Mouse (Mus musculus) liver, embryonic 12.5 days (tissue): ENCODE results near the gene Cfap74. TPM values are rescaled to one million over a fixed set of nuclear protein-coding genes. Genes with fewer than 3 reads are reported as not detected.
"Not testable (repeated sequence)": the region's sequence is repeated elsewhere in the genome, so short reads cannot be mapped to it uniquely, and the experiment has no call there.

Experiments used
- ATAC-seq: fragments of 200-750 bp; cut with Nextera tagmentation; 2 replicates; pipeline ENCODE4 v1.8.0; 2017; ENCODE audit warnings: moderate number of reproducible peaks, mild to moderate bottlenecking, moderate library complexity
- H3K27ac ChIP-seq: fragments of 300-500 bp; sonication (generic); 2 replicates; pipeline ENCODE4 v1.5.1; 2016; ENCODE audit warnings: mild to moderate bottlenecking
- H3K27me3 ChIP-seq: fragments of 300-500 bp; sonication (generic); replicated peaks from 2 replicates; pipeline ENCODE4 v1.6.1; 2016; ENCODE audit warnings: mild to moderate bottlenecking, moderate library complexity
- H3K36me3 ChIP-seq: fragments of 300-500 bp; sonication (generic); 2 replicates; pipeline ENCODE4 v1.6.1; 2016; ENCODE audit warnings: mild to moderate bottlenecking, moderate library complexity
- H3K4me1 ChIP-seq: fragments of 300-500 bp; sonication (generic); 2 replicates; pipeline ENCODE4 v1.6.1; 2016
- H3K4me2 ChIP-seq: fragments of 300-500 bp; sonication (generic); 2 replicates; pipeline ENCODE4 v1.6.1; 2016; ENCODE audit warnings: mild to moderate bottlenecking, moderate library complexity
- H3K4me3 ChIP-seq: fragments of 300-500 bp; sonication (generic); 2 replicates; pipeline ENCODE4 v1.5.1; 2016; ENCODE audit warnings: mild to moderate bottlenecking, moderate library complexity
- H3K9ac ChIP-seq: fragments of 300-500 bp; sonication (generic); 2 replicates; pipeline ENCODE4 v1.6.1; 2016; ENCODE audit warnings: mild to moderate bottlenecking, moderate library complexity
- H3K9me3 ChIP-seq: fragments of 300-500 bp; sonication (generic); replicated peaks from 2 replicates; pipeline ENCODE4 v1.6.1; 2016; ENCODE audit warnings: mild to moderate bottlenecking, moderate library complexity
- WGBS: fragments of 180-500 bp; shearing (Covaris S2); methylation state at CpG from one replicate; pipeline ENCODE4 v1.1.7; 2016; ENCODE audit not compliant: insufficient replicate concordance; 5-methylcytosine and 5-hydroxymethylcytosine counted together
- polyA plus RNA-seq: library from polyadenylated mRNA; unstranded; fragments of >200 nt; fragmentation: Nextera tagmentation; extraction: Ambion mirVana; gene quantifications from 2 replicates; pipeline ENCODE4 v1.2.1, GENCODE M21; 2016

Gene Cfap74
- polyA plus RNA-seq, 1 experiment from 2014 or later = 0.39 TPM

DNA sequence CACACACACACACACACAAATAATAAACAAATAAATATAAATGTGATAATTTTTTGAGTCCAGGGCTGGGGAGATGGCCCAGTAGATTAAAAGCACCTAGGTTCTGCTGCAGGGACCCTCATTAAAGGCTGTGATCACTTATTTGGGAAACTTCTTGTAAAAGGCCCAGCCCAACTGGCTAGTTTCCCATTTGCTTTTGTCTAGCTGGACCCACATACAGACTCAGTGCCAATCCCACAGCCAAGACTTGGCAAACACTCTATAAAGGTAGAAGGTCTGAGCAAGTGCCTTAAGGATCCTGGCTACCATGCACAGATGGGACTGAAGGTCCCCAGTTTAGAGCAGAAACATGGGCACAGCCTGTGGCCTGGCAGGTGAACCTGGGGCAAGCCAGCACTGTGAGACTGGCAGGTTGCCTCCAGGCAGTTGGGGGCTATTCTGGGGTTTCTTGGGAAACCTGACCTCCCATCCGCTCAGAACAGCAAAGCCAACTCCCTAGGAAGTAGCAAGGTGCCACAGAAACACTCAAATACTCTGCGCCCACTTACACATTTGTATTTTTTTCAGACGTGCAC, 63.8 kb downstream of the Cfap74 start:
- H3K9ac ChIP-seq = no peak overlapping the region
- H3K4me1 ChIP-seq = peaks cover 9% of the 10 kb centered on the region
- H3K9me3 ChIP-seq = no peaks in the 10 kb centered on the region
- 53% methylated on average over 3 of the region's 3 CpGs for whole genome bisulfite sequencing
- H3K27me3 ChIP-seq = peaks cover 62% of the 10 kb centered on the region
- no peak for ATAC-seq
- H3K4me2 ChIP-seq = no peak overlapping the region
- no peak overlapping the region for H3K4me3 ChIP-seq
- H3K36me3 ChIP-seq = no peaks in the 10 kb centered on the region
- no peak overlapping the region for H3K27ac ChIP-seq

DNA sequence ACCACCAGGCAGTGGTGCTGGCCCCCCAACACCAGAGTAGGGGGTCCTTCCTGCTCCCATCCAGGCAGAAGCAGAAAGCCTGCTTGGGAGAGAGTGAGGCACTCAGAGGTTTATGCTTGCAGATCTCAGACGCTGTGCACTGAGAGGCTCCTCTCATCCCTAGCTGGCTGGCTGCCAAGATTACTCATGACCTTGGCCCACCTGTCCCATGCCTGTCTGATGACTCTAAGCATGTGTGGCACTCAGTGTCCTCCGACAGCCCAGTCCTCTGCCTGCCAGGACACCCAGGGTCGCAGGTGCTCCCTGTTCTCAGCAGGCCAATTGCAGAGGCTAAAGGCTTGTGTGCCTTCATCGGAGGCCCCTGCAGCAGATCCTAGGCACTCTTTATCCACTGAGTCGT, 64.3 kb downstream of the Cfap74 start:
- no peaks in the 10 kb centered on the region for H3K9me3 ChIP-seq
- no peak; the same call in 1 of the 2 replicates for ATAC-seq
- 55% methylated on average over 5 of the region's 5 CpGs for WGBS
- no peak overlapping the region for H3K4me2 ChIP-seq
- H3K27me3 ChIP-seq = peaks cover 61% of the 10 kb centered on the region
- H3K27ac ChIP-seq = no peak overlapping the region
- no peak overlapping the region for H3K9ac ChIP-seq
- no peaks in the 10 kb centered on the region for H3K36me3 ChIP-seq
- H3K4me1 ChIP-seq = peaks cover 9% of the 10 kb centered on the region
- H3K4me3 ChIP-seq = no peak overlapping the region

DNA sequence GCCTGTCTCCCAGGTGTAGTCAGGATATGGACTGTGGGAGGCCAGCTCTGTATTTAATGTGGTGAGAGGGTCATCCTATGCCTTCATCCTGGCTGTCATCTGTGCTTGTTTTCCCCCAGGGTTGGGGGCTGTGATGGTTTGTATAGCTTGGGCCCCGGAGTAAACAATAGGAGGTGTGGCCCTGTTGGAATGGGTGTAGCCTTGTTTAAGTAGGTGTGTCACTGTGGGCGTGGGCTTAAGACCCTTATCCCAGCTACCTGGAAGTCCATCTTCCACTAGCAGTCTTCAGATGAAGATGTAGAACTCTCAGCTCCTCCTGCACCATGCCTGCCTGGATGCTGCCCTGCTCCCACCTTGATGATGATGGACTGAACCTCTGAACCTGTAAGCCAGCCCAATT, 64.8 kb downstream of the Cfap74 start:
- not testable (repeated sequence) for H3K4me3 ChIP-seq, H3K27ac ChIP-seq, ATAC-seq, H3K36me3 ChIP-seq, H3K9me3 ChIP-seq, H3K4me1 ChIP-seq, H3K4me2 ChIP-seq, H3K9ac ChIP-seq
- 42% methylated on average over 2 of the region's 2 CpGs for WGBS
- peaks cover 58% of the 10 kb centered on the region for H3K27me3 ChIP-seq

DNA sequence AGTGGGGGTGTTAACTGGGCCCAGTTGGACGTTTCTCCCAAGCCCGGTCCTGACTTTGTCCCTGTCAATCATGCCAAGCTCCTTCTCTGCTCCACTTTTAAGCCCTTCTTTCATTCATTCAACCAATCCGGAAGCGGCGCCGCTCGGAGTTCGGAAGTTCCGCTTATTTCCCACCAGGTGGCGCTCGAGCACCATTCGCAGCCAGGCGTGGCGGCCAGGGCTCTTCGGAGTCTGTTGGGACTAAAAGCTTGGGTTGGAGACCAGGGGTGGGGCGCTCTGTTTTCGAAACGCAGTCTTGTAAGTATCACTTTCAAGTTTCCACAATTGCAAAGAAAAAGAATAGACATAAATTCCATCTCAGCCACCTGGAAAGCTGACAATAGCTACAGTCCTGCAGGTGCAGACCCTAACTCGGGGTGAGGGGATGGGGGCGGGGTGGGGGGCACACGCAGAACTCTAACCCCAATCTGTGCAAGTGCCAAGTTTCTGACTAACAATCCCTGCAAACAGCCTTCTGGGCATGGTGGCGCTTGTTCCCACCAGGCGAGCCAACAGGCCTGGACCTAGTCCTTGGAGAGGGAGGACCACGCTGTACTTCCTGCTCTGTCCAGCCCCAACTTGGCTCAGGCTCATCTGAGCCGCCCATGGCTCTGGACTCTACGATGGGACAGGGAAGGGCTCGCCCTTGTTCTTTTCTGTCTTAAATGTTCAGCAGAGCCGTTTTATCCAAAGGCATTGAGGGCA, 72.6 kb downstream of the Cfap74 start:
- H3K9me3 ChIP-seq = no peaks in the 10 kb centered on the region
- peaks cover 20% of the 10 kb centered on the region for H3K27me3 ChIP-seq
- no peak overlapping the region for H3K9ac ChIP-seq
- peaks cover 5% of the 10 kb centered on the region for H3K4me1 ChIP-seq
- H3K4me3 ChIP-seq = peak overlapping the region; percentile 24; the same call in 1 of the 2 replicates
- WGBS = 18% methylated on average over 28 of the region's 28 CpGs
- peak overlapping the region; percentile 59 for H3K4me2 ChIP-seq
- H3K36me3 ChIP-seq = no peaks in the 10 kb centered on the region
- ATAC-seq = peak; percentile 68
- no peak overlapping the region for H3K27ac ChIP-seq

DNA sequence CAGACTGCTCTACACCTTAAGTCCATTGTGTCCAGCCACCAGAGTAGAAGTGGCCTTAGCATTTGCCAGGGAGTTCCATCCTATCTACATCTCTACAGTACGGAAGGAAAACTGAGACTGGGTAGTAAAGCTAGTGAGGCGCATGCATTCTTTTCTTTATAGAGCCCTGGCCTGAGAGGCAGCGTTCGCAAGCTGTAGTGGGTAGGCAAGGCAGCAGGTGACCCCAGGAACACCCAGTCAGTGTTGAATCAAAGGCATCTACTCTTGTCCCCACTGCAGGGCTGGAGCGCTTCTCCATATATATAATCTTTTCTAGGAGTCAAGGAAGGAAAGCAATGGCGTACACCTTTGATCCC, 73.1 kb downstream of the Cfap74 start:
- H3K4me2 ChIP-seq = no peak overlapping the region
- 81% methylated on average over 6 of the region's 6 CpGs for WGBS
- peaks cover 23% of the 10 kb centered on the region for H3K27me3 ChIP-seq
- H3K4me3 ChIP-seq = no peak overlapping the region
- peaks cover 10% of the 10 kb centered on the region for H3K4me1 ChIP-seq
- no peak overlapping the region for H3K27ac ChIP-seq
- H3K9me3 ChIP-seq = no peaks in the 10 kb centered on the region
- no peak for ATAC-seq
- no peaks in the 10 kb centered on the region for H3K36me3 ChIP-seq
- H3K9ac ChIP-seq = no peak overlapping the region

DNA sequence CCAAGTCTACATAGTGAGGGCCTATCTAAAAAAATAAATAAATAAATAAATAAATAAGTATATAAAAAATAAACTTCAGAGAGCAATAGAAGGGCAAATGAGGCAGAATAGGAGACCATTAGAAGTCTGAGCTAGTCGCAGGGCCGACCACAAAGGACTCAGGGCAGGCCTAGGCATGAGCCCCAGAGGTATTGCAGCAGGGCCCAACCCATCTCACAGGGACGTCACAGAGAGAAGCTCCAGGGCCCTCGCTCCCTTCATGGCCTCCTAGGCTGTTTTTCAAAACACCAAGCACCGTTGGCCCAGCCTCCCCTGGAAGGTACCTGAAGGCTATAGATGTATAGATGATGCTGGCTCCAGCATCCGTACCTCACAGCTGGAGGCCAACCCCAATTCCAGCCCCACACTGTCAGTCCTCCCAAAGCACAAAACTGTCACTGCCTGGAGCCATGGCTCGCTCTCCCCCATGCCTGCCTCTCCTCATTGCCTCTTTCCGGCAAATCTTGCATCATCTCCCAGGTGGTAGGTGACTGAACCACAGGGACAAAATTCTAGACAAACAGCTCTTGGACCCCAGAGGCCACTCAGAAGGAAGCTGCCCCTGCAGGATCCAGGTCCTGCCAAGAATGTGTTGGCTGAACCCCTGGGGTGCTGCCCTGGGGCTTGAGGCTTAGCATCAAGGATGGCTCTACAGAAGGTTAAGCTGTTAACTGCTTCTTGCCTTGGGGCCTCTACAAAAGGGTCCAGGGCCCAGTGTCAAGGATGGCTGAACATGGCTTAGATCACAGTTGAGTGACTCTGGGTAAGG, 73.9 kb downstream of the Cfap74 start:
- Histone ChIP-seq H3K9me3 (no peaks in the 10 kb centered on the region), H3K9ac (no peak overlapping the region), H3K4me1 (peaks cover 19% of the 10 kb centered on the region), H3K27ac (no peak overlapping the region), H3K36me3 (no peaks in the 10 kb centered on the region), H3K4me2 (no peak overlapping the region), H3K4me3 (no peak overlapping the region), H3K27me3 (peaks cover 18% of the 10 kb centered on the region)
- 65% methylated on average over 8 of the region's 8 CpGs for WGBS
- no peak for ATAC-seq

DNA sequence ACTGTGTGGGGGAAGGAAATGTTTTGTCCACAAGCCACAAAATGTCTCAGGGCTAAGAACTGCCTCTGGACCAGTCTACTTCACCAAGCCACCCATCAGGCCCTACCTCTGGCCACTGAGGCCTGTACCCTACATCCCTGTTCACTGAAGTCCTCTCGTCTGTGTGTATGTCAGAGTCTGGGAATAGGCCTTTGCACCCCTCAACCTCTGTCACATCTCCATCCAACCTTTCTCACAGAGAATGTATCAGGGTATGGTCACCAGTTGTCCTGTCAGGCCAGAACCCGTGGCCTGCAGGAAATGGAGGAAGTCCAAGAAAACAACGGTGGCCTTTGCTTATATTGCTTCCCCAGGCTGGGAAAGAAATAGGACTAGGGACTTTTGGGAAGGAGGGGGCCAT, 76.5 kb downstream of the Cfap74 start:
- 40% methylated on average over 3 of the region's 3 CpGs for WGBS
- H3K36me3 ChIP-seq = no peaks in the 10 kb centered on the region
- H3K27ac ChIP-seq = no peak overlapping the region
- no peak overlapping the region for H3K4me2 ChIP-seq
- no peak overlapping the region for H3K9ac ChIP-seq
- no peaks in the 10 kb centered on the region for H3K9me3 ChIP-seq
- H3K4me3 ChIP-seq = no peak overlapping the region
- peaks cover 45% of the 10 kb centered on the region for H3K4me1 ChIP-seq
- H3K27me3 ChIP-seq = peaks cover 4% of the 10 kb centered on the region; the same call in 1 of the 2 replicates
- no peak for ATAC-seq

DNA sequence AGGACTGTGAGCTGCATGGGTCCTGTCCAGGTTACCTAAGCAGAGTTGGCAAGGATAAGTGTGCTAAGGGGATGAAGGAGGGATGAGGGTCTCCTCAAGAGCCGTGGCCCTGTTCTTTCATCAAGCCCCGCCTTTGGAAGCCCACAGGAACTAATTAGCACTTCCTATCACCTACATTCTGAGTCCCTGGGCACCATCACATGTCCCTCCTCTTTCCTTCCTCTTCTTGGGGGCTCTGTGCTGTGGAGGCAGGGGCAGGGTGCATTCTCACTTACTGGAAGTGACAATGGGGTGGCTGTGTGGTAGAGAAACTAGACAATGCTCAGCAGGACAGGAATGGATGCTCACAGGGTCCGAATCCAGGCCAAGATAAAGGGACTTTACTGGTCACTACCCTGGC, 78.8 kb downstream of the Cfap74 start:
- 26% methylated on average over 3 of the region's 3 CpGs for WGBS
- no peak overlapping the region for H3K9ac ChIP-seq

DNA sequence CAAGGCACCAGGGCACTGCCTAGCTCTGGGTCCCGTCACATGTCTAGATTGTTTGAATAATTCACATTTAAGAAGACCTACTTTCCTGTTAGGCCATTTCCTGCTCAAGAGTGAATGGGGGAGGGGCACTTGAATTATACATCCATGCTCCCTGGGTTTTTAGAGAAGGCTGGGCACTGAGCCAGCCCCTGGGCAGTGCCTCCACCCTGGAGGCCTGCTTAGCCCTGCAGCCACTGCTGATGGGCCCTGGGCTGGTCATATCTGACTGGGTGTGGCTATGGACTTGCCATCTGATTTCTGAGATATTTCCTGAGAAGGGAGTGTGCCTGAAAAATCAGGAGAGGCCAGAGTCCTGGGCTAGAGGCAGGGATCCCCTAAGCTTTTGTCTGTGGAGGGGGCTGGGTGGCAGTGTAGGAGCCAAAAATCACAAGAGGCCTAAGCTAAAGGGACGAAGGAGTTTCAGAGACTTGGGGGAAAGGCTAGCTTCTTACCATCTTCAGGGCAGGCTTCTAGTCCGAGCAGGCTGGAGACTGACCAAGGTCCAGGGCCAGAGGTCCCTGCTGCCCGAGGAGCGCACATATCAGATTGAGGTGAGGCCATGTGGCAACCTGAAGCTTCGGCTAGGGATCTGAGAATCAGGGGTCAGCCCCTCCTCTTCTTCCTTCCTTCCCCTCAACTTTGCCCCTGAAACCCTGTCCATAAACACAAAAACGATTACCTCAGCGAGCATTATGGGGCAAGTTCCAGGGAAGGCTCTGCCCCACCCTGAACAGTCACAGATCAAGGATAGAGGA, 79.4 kb downstream of the Cfap74 start:
- H3K27ac ChIP-seq = peak overlapping the region; percentile 69; the same call in 1 of the 2 replicates
- peaks cover 57% of the 10 kb centered on the region for H3K4me1 ChIP-seq
- H3K9me3 ChIP-seq = no peaks in the 10 kb centered on the region
- peak; percentile 63 for ATAC-seq
- 0 out of 2 replicates have a peak, but pooled peaks cover 3% of the 10 kb centered on the region for H3K27me3 ChIP-seq
- peak overlapping the region; percentile 51 for H3K4me2 ChIP-seq
- no peak overlapping the region for H3K4me3 ChIP-seq
- H3K36me3 ChIP-seq = no peaks in the 10 kb centered on the region
- 40% methylated on average over 8 of the region's 8 CpGs for WGBS
- peak overlapping the region; percentile 24; the same call in 1 of the 2 replicates for H3K9ac ChIP-seq

More for the DNA sequence above, 78.8 kb downstream of the Cfap74 start:
- Histone ChIP-seq H3K4me1 (peaks cover 50% of the 10 kb centered on the region), H3K4me3 (no peak overlapping the region), H3K27ac (peak overlapping the region; percentile 69; the same call in 1 of the 2 replicates), H3K27me3 (0 out of 2 replicates have a peak, but pooled peaks cover 3% of the 10 kb centered on the region), H3K9me3 (no peaks in the 10 kb centered on the region), H3K4me2 (peak overlapping the region; percentile 51), H3K36me3 (no peaks in the 10 kb centered on the region)
- no peak for ATAC-seq

DNA sequence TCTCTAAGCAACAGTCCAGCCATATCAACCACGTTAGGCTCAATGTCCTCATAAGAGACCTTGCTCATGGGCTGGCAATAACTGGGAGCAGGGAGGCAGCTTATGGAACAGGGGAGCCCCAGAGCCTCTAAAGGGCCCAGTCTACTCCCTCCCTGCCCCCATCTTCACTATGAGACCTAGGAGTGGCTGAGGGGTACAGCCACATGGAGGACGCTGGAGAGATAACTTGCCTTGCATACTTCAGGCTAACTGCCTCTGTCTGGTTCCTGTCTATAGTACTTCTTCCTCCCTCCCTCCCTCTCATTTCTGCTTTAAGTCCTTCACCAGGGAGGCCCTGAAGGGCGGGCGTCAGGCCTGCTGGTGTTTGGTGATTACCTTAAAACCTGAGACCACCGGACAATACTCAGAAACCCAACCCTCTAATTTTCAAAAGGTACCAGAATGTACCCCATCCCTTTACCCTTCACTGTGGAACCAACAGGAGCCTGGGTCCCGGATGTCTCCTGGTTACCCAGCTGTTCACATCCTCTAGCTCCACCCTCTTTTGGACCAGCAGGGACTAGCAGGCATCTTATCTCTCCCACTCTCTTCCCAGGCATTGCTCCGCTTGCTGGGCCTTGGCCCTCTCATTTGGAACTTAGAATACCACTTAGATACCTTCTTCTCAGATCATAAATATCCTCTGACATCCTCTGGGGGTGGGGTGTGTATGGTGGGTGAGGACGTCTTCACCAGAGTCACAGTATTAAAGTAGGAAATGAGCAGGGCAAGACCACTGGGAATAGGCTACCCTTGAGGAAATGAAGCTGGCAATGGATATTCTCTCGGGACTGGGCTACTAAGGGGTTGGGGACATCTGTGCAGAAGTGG, 80.3 kb downstream of the Cfap74 start:
- Histone ChIP-seq H3K4me2 (peak overlapping the region; percentile 51), H3K9ac (no peak overlapping the region), H3K27ac (peak overlapping the region; percentile 69), H3K9me3 (no peaks in the 10 kb centered on the region), H3K27me3 (0 out of 2 replicates have a peak, but pooled peaks cover 3% of the 10 kb centered on the region), H3K36me3 (0 out of 2 replicates have a peak, but pooled peaks cover 3% of the 10 kb centered on the region), H3K4me3 (no peak overlapping the region), H3K4me1 (peaks cover 66% of the 10 kb centered on the region)
- WGBS = 42% methylated on average over 9 of the region's 9 CpGs
- peak; percentile 23; the same call in 1 of the 2 replicates for ATAC-seq
